Mouse (Mus musculus) spleen, adult 2 months (tissue): ENCODE measurements around the gene Ift80.

ENCODE experiments used
- CTCF ChIP-seq: fragments of 200-500 bp; IDR thresholded peaks from 2 replicates; pipeline ENCODE4 v1.5.1; 2011; ENCODE audit warnings: mild to moderate bottlenecking, inconsistent platforms; ENCODE audit not compliant: insufficient read depth, insufficient read length, insufficient replicate concordance; ENCODE audit errors: extremely low read depth
- POLR2A ChIP-seq: fragments of 200-500 bp; IDR thresholded peaks from 2 replicates; pipeline ENCODE4 v1.6.1; 2011; ENCODE audit warnings: low read depth, low read length, inconsistent platforms

- TF ChIP-seq CTCF, result no peak
- TF ChIP-seq POLR2A, result no peak
Observed at GRCm38 (mm10) chr3:68940311-68940710, 64.1 kb downstream of the Ift80 start.
